Mouse (Mus musculus) heart, postnatal 0 days (tissue): ENCODE results near the gene Acsl6. TPM values are rescaled to one million over a fixed set of nuclear protein-coding genes. Genes with fewer than 3 reads are reported as not detected.
A peak's percentile ranks its signal among the peaks of the same experiment; 100 is the strongest.
"Not testable (repeated sequence)": the region's sequence is repeated elsewhere in the genome, so short reads cannot be mapped to it uniquely, and the experiment has no call there.

Source experiments
- ATAC-seq: fragments of 200-750 bp; cut with Nextera tagmentation; 2 replicates; pipeline ENCODE4 v1.8.0; 2017; ENCODE audit warnings: low read depth, moderate number of reproducible peaks, moderate library complexity; ENCODE audit not compliant: insufficient read depth
- DNase-seq: peaks from one replicate; pipeline ENCODE4 v3.0.0-alpha.2; 2016; ENCODE audit warnings: low spot score
- H3K27ac ChIP-seq: fragments of 300-500 bp; sonication (generic); 2 replicates; pipeline ENCODE4 v1.5.1; 2014; ENCODE audit warnings: low read depth, mild to moderate bottlenecking
- H3K27me3 ChIP-seq: fragments of 300-500 bp; sonication (generic); 2 replicates; pipeline ENCODE4 v1.6.1; 2014; ENCODE audit warnings: low read length, mixed read lengths; ENCODE audit not compliant: control insufficient read depth, insufficient read depth
- H3K36me3 ChIP-seq: fragments of 300-500 bp; sonication (generic); replicated peaks from 2 replicates; pipeline ENCODE4 v1.6.1; 2014; ENCODE audit warnings: low read length, mixed read lengths; ENCODE audit not compliant: control insufficient read depth, insufficient read depth
- H3K4me1 ChIP-seq: fragments of 300-500 bp; sonication (generic); 2 replicates; pipeline ENCODE4 v1.6.1; 2014; ENCODE audit warnings: antibody characterized with exemption; ENCODE audit not compliant: control insufficient read depth, insufficient read depth
- H3K4me2 ChIP-seq: fragments of 300-500 bp; sonication (generic); 2 replicates; pipeline ENCODE4 v1.6.1; 2014; ENCODE audit warnings: low read depth, mild to moderate bottlenecking, low read length, moderate library complexity
- H3K4me3 ChIP-seq: fragments of 300-500 bp; sonication (generic); 2 replicates; pipeline ENCODE4 v1.5.1; 2014; ENCODE audit warnings: low read depth, low read length
- H3K9ac ChIP-seq: fragments of 300-500 bp; sonication (generic); replicated peaks from 2 replicates; pipeline ENCODE4 v1.6.1; 2014; ENCODE audit warnings: low read depth, low read length, mixed read lengths
- H3K9me3 ChIP-seq: fragments of 300-500 bp; sonication (generic); replicated peaks from 2 replicates; pipeline ENCODE4 v1.6.1; 2016; ENCODE audit warnings: low read length; ENCODE audit not compliant: control insufficient read depth
- CTCF ChIP-seq: IDR thresholded peaks from 2 replicates; pipeline ENCODE4 v1.5.1; 2016; ENCODE audit warnings: antibody characterized with exemption, control low read depth, low read depth
- EP300 ChIP-seq: IDR thresholded peaks from 2 replicates; pipeline ENCODE4 v1.6.1; 2016; ENCODE audit warnings: antibody characterized with exemption, low read depth
- WGBS: fragments of 180-500 bp; shearing (Covaris S2); extraction: QIAGEN DNeasy Blood & Tissue Kit; methylation state at CpG from one replicate; pipeline ENCODE4 v1.1.7; 2014; 5-methylcytosine and 5-hydroxymethylcytosine counted together
- polyA plus RNA-seq: library from polyadenylated mRNA; unstranded; fragments of >200 nt; fragmentation: Nextera tagmentation; extraction: Ambion mirVana; gene quantifications from 2 replicates; pipeline ENCODE4 v1.2.1, GENCODE M21; 2015
- total RNA-seq: library from RNA; depleted of rRNA; stranded (reverse); fragments of >200 nt; gene quantifications from 2 replicates; pipeline ENCODE4 v1.2.3, GENCODE M21; 2014; ENCODE audit warnings: low replicate concordance; rRNA removed

Acsl6 gene
- total and polyA plus RNA-seq, 2 experiments from 2014 or later, result 0.04 to 0.51 TPM

DNA sequence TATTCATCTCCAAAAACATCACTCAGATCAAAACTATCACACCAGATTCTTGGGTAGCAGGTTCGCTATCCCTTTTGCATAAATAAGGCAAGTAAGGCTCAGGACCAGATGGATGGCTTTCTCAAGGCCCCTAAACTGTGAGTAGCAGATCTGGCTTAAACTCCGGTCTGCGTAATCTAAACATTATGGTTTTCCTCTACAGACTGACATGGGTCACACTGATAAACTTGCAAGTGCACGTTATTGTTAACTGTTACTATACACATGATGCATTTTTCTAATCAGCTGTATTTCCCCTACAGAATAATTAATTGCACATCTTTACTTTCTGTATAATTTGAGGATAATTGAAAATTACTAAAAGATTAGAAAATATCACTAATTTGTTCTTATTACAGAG is 94.5 kb downstream of the Acsl6 start:
- Histone ChIP-seq H3K36me3 (no peaks in the 10 kb centered on the region), H3K4me2 (no peak overlapping the region), H3K9ac (no peak overlapping the region), H3K27ac (no peak overlapping the region), H3K27me3 (no peaks in the 10 kb centered on the region), H3K4me1 (no peaks in the 10 kb centered on the region), H3K9me3 (no peaks in the 10 kb centered on the region), H3K4me3 (no peak overlapping the region)
- no peak for TF ChIP-seq EP300
- no peak for TF ChIP-seq CTCF
- DNase-seq, result no peak
- 64% methylated on average over 4 of the region's 4 CpGs for WGBS
- no peak for ATAC-seq

DNA sequence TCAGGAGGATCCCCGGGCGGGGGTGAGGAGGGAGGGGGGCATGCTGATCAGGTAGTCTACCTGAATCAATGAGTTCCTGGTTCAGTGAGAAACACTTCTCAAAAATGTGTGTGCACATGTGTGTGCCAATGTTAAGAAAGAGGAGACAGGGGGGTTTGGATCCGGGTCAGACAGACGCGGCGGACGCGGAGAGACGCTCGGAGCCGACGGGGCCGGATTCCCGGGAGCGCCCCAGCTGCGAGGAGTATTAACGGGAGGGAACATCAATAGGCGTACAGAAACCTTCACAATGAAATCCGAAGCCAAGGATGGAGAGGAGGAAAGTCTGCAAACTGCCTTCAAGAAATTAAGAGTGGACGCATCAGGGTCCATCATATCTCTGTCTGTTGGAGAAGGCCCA is 97.2 kb downstream of the Acsl6 start:
- DNase-seq, H3K27me3 ChIP-seq, H3K36me3 ChIP-seq, H3K9ac ChIP-seq, H3K4me1 ChIP-seq, H3K4me2 ChIP-seq, H3K9me3 ChIP-seq, H3K4me3 ChIP-seq, H3K27ac ChIP-seq, ATAC-seq: not testable (repeated sequence)
- 92% methylated on average over 20 of the region's 20 CpGs for WGBS

DNA sequence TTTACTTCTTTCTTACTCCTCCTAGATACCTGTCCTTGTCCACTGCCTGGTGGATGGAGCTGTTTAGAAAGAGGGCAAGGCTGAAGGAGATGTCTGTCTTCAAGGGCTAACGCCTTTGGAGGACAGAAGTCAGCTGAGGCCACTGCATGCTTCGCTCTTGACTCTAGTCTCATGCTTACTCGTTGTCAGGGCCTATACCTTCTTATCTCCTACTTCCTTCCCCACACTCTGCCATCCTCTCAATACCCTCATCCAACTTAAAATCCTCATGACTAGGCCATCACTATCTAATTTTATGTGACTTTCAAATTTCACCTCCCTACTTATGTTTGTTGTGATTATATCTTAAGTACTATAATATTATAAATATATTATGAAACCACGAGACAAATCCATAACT is 101.3 kb downstream of the Acsl6 start:
- DNase-seq (no peak), ATAC-seq (no peak)
- Histone ChIP-seq H3K36me3 (no peaks in the 10 kb centered on the region), H3K4me3 (no peak overlapping the region), H3K4me1 (no peaks in the 10 kb centered on the region), H3K27ac (no peak overlapping the region), H3K9ac (no peak overlapping the region), H3K4me2 (no peak overlapping the region), H3K27me3 (no peaks in the 10 kb centered on the region), H3K9me3 (no peaks in the 10 kb centered on the region)
- TF ChIP-seq CTCF (no peak), EP300 (no peak)
- 60% methylated on average over 4 of the region's 4 CpGs for WGBS

DNA sequence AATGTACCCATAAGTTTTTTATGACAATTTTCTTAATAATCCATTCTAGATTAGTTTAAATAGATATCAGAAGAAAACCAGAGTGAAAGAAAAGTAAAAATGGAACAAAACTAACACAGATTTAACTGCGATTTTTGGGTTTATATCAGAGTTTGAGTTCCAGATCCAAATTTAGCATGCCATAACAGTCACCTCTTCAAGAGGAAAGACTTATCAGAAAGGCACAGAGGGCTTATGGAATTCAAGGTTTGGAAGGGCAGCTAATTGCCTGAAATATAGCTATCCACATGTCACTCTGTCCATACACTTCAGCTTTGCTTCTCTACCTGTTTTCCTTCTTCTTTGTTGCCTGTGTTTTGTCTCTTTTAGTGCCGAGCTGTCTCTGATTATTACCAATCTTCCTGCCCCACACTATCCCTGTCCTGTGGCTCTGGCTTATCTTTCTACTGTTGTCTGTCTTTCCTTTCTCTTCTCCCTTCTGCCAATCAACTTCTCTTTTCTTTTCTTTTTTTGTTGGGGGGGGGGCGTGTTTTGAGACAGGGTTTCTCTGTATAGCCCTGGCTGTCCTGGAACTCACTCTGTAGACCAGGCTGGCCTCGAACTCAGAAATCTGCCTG is 103.4 kb downstream of the Acsl6 start:
- WGBS, result 50% methylated on average over 4 of the region's 4 CpGs
- no peaks in the 10 kb centered on the region for H3K27me3 ChIP-seq
- TF ChIP-seq CTCF, result no peak
- TF ChIP-seq EP300, result no peak
- no peak overlapping the region for H3K4me3 ChIP-seq
- ATAC-seq, result no peak
- no peak overlapping the region for H3K27ac ChIP-seq
- no peak for DNase-seq
- no peaks in the 10 kb centered on the region for H3K4me1 ChIP-seq
- H3K4me2 ChIP-seq, result no peak overlapping the region
- no peak overlapping the region for H3K9ac ChIP-seq
- H3K36me3 ChIP-seq, result no peaks in the 10 kb centered on the region
- no peaks in the 10 kb centered on the region for H3K9me3 ChIP-seq

DNA sequence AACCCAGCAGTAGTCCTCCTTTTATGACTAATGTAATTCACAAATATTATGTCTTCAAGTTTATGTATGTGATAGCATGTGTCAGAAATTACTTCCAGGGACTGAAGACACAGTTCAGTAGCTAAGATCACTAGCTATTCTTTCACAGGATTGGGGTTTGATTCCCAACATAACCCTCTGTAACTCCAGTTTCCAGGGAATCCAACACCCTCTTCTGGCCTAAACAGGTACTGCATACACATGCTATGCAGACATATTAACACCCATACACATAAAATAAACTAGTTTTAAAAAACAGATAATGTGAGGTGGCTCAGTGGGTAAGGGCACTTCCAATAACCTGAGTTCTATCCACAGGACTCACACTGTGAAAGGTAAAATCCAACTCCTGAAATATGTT is 107.0 kb downstream of the Acsl6 start:
- TF ChIP-seq CTCF, result no peak
- TF ChIP-seq EP300, result no peak
- no peak overlapping the region for H3K4me2 ChIP-seq
- no peaks in the 10 kb centered on the region; the same call in 1 of the 2 replicates for H3K4me1 ChIP-seq
- H3K4me3 ChIP-seq, result no peak overlapping the region
- H3K9me3 ChIP-seq, result no peaks in the 10 kb centered on the region
- no peak overlapping the region for H3K9ac ChIP-seq
- H3K27me3 ChIP-seq, result no peaks in the 10 kb centered on the region
- no peaks in the 10 kb centered on the region for H3K36me3 ChIP-seq
- no peak for DNase-seq
- no peak for ATAC-seq
- no peak overlapping the region for H3K27ac ChIP-seq

DNA sequence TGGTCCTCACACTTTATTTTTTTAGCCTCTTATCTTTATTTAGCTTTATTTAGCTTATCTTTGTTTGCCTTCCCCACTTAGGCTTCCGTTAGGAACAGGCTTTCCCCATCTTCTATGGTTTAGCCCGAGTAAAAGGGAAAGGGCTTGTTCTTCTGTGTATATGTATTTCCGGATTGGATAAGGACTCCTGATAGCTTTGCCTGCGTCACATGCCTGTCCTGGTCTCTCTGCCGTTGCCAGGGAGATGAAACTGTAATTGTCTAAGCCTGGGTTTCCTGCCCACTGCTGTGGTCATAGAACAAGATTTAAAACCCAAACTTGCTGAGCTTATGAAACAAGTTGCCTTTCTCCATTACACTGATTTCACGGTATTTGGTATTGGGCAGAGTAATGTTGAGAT is 109.4 kb downstream of the Acsl6 start:
- no peaks in the 10 kb centered on the region for H3K27me3 ChIP-seq
- H3K36me3 ChIP-seq, result no peaks in the 10 kb centered on the region
- H3K9ac ChIP-seq, result no peak overlapping the region
- H3K4me3 ChIP-seq, result no peak overlapping the region
- WGBS, result 13% methylated on average over 6 of the region's 6 CpGs
- H3K4me2 ChIP-seq, result peak overlapping the region; percentile 21
- TF ChIP-seq EP300, result no peak
- no peaks in the 10 kb centered on the region for H3K9me3 ChIP-seq
- H3K4me1 ChIP-seq, result no peaks in the 10 kb centered on the region; the same call in 1 of the 2 replicates
- DNase-seq (peak; percentile 67), ATAC-seq (peak; percentile 80)
- H3K27ac ChIP-seq, result no peak overlapping the region

Other genes with a start within 250 kb of the Acsl6 start
- gene Pdlim4, start 234.8 kb upstream of the Acsl6 start, total RNA-seq, result 14.2 and 29.3 TPM in 2 replicates
- gene Pdlim4, start 234.8 kb upstream of the Acsl6 start, polyA plus RNA-seq, result 23.6 and 26.6 TPM in 2 replicates
- gene P4ha2, start 203.7 kb upstream of the Acsl6 start, total RNA-seq, result 49.0 and 67.2 TPM in 2 replicates
- 18.9 and 19.8 TPM in 2 replicates for gene P4ha2, start 203.7 kb upstream of the Acsl6 start, polyA plus RNA-seq
- not detected in 2 replicates for gene Csf2, start 54.1 kb upstream of the Acsl6 start, total RNA-seq
- not detected in 2 replicates for gene Csf2, start 54.1 kb upstream of the Acsl6 start, polyA plus RNA-seq
- not detected in 2 replicates for gene Il3, start 36.5 kb upstream of the Acsl6 start, total RNA-seq
- gene Il3, start 36.5 kb upstream of the Acsl6 start, polyA plus RNA-seq, result not detected in 2 replicates
- gene Meikin, start 66.9 kb downstream of the Acsl6 start, total RNA-seq, result not detected in 2 replicates
- not detected in 2 replicates for gene Meikin, start 66.9 kb downstream of the Acsl6 start, polyA plus RNA-seq
- gene Fnip1, start 134.4 kb downstream of the Acsl6 start, total RNA-seq, result 22.8 and 27.2 TPM in 2 replicates
- gene Fnip1, start 134.4 kb downstream of the Acsl6 start, polyA plus RNA-seq, result 8.0 and 8.8 TPM in 2 replicates
- gene Rapgef6, start 219.0 kb downstream of the Acsl6 start, total RNA-seq, result 18.1 and 22.3 TPM in 2 replicates
- 17.0 and 17.5 TPM in 2 replicates for gene Rapgef6, start 219.0 kb downstream of the Acsl6 start, polyA plus RNA-seq